Mouse (Mus musculus) heart, adult 11 months (tissue): ENCODE measurements around the gene Pp2d1.

Experiments used
- DNase-seq: peaks from one replicate; pipeline ENCODE4 v3.0.0; 2022

Pp2d1 gene

DNA sequence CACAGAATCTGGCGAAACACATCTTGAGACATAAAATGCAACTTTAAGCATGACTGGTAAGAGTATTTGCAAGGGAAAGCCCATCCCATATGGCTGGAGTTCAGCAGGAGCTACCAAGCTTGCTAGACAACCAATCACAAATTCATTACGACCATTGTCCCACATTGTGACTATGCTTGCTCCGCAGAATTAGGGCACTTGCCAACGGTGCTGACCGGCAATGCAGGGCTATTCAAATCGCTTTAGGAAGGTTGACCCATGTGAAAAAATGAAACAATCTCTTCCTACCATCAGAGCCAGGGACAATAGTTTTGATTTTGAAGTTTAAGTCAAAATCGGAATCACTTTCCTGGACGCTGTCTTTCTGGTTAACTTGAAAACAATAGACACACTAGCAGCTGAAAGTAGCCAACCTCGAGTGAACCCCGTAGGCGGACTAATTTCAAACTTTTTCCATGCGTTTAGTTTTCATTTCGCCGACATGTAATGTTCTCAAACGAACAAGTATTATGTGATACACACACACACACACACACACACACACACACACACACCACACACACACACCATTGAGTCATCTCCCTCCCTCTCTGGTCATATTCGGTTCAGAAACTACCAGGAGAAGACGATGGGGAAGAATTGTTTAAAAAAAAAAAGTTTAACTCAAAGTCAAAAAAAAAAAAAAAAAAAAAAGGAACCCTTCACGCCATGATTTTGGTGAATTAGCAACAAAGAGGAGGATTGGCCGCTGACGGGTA, 27.1 kb upstream of the Pp2d1 start, which contains the start of gene Kat2b:
Gene Kat2b, plus strand, starts transcription at position 701 of the 758 bp plus-strand sequence.
- DNase-seq, result peak; percentile 97

DNA sequence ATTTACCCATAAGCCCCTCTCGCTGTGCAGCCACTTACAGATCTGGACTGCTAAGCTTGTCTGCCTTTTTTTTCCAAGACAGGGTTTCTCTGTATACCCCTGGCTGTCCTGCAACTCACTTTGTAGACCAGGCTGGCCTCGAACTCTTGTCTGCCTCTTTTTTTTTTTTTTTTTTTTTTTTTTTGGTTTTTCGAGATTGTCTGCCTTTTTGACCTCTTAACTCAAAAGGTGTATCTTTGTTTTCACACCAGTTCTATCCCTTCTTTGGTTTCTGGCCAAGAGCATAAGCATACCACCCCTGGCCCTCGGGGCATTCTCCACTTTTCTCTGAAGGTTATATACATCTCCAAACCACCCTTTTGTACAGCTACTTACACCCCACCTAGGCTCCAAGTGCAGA, 25.6 kb upstream of the Pp2d1 start:
- DNase-seq, result no peak

DNA sequence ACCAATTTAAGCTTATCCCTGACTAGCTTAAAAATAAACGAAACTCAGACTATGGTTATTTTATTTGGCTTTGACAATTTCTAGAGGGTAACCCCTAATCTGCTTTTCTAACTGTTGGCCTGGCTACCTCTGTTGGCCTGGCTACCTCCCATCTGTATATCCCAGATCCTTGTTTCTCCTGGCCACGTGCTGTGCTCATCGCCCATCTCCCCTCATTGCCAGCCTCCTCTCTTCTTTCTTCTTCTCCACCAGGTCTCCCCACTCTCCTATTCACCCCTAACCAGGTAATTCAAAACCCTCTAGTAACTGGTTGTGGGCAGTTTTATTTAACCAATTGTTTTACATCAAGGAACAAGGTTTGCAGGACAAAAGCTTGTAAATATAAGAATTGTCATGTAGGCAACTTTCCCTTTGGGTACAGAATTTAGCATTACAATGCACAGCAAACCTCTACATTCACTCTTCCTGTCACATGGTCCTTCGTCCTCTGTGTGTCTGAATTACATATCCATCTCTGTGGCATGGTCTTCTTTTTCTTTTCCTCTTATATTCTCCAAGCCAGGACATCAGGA, 22.3 kb upstream of the Pp2d1 start:
- DNase-seq, result no peak

DNA sequence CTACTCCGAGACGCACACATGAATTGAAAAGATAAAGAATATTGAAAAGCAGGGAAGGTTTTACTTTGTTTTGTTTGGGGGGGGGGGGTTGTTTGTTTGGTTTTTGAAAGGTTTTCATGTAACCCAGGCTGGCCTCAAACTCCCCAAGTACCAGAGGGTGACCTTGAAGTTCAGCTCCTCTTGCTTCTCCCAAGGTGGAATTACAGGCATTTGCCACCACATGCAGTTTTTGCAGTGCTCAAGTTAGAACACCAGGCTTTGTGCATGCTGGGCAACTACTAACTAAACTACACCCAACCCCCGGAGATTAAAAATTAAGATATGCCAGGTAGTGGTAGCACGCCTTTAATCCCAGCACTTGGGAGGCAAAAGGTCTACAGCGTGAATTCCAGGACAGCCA, 20.4 kb upstream of the Pp2d1 start:
- DNase-seq, result no peak

DNA sequence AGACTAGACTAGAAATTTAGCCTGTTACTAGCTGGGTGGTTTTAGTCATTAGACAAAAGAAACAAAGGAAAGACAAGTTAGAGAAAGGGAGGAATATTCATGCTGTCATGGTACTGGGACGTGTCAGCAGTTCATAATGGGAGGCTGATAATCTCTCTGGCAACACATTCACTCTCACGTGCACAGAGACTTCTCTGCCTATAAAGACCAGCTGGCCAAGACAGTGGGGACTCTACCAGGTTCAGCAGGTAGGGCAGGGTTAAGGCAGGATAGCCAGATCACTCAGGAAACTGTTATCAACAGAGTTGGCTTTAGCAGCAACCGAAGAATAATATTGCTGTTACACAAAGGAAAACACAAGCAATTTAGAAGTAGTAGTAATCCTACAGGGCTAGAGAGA, 18.2 kb upstream of the Pp2d1 start:
- peak; percentile 72 for DNase-seq

DNA sequence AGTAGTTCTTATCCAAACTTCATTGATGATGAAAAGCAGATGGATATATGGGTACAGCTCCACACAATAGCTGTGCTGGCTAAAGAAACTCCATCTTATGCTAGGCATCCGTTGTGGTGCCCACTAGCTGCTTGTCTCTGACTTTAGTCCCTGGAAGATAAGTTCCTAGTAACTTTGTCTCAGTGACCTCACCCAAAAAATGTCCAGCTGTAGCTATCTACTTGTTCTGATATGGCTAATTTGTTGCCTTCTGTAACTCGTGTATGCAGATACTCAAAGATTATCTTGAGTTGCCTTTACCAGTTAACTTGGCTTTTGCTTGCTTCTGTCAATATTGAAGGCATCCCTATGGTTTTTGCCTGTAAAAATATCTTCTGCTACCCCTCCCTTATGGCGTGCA, 15.6 kb upstream of the Pp2d1 start:
- peak; percentile 41 for DNase-seq

DNA sequence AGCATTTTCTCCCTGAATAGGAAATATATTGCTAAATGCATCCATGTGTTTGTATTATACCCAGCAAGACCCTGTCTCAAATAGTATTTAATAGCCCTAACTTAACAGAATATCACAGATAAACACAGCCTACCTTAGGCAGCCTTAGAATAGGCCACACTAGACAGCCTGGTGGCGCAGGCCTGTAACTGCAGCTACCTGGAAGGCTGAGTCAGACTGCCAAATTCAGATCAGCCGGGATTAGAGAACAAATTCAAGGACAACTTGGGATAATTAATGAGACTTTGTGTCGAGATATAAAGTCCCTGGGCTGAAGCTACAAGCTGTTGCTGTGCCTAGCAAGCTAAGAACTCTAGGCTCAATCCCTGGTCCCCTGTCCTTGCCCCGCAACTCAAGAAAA, 14.8 kb upstream of the Pp2d1 start:
- DNase-seq, result peak; percentile 37

DNA sequence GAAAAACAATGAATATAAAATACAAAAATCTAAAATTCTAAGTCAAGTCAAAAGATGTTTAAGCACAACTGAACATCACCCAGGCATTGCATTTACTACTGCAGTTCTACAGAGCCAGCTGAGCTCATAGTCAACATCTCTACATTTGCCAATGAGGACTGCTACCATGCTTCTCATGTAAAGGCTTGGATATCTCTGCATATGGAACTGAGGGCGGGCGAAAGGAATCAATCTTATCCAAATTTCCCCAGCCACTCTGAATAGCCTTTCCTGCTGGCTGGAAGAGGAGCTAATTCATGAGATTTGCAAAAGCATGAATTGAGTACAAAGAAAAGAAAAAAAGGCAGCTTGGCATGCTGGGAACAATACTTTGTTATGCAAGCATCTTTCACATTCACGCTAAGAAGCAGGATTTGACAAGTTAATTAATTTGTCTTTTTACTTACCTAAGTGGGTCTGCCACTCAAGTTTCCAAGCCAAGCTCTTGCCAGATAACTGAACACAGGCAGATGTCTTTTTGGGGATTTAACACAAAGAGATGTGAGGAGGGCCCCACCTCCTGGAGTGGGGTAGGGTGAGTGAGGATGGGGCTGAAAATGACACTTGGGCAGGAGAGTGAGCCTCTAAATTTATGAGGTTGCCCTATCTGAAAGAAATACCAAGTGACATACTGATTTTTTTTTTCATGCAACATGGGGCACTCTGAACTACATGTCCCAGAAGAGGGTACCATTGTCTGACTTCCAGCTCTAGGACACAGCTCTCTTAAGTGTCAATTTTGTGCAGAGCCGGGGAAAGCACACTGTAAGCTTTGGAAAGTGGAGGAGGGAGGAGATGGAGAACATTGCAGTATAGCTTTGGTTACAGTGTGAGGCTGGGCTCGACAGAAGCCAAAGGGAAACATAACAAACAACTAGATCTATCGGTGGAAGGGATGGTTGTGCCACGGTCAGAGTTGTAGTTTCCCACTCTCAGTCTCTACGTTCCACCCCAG, 12.4 kb upstream of the Pp2d1 start:
- no peak for DNase-seq

DNA sequence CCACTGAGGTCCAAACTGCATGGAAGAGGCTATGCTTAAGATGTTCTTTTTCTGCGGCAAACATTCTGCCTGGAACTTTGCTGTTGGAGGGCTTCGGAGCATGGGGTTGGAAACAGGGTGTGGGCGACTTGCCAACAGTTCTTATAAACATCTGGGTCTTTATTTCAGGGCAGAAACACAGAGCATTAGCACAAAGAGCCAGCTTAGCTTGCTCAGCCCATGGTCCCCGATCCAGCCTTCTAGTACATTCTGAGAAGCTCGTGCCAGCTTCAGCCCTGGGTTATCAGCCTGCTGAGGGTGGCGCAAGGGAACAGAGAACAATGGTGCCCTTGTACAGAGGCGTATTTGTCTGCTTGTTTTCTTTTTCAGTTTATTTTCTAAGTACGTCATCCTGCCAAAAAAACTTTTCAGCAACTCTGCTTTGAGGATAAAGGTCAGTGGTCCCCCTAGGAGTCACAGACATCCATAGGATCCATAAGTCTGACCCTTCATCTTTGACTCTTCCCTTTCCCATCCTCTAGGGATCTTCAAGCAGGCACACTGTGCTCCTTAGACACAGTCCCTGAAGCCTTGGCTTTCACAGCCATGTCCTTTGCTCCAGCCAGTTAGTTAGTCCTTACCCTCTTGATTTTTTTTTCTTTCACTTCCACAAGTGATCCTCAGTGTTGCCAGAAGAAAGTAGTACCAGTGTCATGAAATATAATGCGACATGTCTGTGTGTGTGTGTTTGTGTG, 4.5 kb upstream of the Pp2d1 start:
- DNase-seq, result peak; percentile 97

DNA sequence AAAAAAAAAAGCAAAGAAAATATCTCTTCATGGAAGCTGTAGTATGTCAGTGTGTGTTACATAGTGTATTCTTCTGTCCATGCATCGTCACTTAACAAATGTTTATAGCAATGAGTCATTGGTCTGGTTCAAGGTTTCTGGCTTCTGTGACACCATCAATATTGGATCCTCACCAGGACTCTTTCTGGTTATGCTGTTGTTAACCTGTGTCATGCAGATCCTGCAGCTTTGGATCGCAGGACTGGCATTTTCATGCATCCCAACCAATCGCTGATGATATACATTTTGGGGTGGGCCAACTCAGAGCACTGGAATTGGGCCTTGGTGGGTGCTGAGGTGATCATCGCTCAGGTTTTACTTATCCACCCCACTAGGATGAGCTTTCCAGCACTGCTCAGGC, 3.3 kb upstream of the Pp2d1 start:
- no peak for DNase-seq

DNA sequence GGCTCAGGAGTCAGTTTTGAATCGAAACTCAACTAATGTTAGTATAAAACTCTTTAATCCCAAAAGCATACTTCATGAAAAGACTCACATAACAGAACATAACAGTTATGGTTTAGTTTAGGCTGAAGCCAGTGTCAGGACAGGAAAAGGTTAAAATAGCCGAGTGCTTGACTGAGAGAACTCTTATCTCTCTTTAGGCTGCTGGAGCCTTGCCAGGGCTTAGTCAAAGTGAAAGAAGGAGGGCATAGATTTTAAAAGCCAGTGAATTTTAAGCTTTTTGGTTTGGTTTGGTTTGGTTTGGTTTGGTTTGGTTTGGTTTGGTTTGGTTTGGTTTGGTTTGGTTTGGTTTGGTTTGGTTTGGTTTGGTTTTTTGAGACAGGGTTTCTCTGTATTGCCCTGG, 6.8 kb downstream of the Pp2d1 start:
- DNase-seq, result no peak

DNA sequence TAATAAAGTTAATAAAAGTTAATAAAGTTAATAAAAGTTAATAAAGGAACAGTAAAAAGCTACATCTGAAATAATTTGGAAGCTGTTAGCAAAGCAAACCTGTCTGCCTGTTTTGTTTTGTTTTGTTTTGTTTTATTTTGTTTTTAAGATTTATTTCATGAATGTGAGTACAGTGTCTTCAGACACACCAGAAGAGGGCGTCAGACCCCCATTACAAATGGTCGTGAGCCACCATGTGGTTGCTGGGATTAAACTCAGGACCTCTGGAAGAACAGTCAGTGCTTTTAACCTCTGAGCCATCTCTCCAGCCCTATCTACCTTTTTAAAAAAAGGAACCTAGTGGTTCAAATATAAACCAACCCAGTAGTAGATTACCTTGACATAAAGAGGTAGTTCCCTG, 8.1 kb downstream of the Pp2d1 start:
- peak; percentile 27 for DNase-seq

DNA sequence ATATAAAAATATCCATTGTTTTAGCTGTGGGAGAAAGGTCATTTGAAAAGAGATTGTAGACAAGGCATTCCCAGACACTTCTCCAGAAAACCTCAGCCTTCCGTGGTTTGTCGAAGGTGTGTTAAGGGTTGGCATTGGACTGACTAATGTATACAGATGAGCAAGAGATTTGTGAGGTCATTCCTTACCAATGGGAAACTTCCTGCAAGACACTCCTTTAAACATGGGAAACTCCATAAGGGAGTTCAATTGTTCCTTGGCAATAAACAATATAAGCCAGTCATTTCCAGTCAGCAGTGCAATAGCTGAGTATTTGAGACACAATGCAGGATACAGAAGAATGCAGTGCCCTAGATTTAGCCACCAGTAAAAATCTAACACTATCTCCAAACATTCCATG, 11.2 kb downstream of the Pp2d1 start:
- DNase-seq, result no peak

DNA sequence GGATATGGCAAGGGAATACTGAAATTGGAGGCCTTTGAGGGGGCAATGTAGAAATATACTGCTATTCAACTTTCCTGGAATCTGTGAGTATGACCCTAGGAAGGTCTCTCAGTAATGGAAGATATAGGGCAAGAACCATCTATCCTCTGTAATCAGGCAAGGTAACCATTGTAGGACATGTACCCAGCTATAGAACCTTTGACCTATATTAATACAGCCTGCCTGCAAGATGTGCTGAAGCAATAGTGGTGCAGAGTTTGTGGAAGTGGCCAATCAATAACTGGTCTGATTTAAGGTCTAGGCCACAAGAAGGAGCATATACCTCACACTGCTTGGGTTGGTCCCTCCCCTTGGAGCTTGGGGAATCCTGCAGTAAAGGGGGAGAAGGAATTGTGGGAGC, 18.7 kb downstream of the Pp2d1 start:
- no peak for DNase-seq

DNA sequence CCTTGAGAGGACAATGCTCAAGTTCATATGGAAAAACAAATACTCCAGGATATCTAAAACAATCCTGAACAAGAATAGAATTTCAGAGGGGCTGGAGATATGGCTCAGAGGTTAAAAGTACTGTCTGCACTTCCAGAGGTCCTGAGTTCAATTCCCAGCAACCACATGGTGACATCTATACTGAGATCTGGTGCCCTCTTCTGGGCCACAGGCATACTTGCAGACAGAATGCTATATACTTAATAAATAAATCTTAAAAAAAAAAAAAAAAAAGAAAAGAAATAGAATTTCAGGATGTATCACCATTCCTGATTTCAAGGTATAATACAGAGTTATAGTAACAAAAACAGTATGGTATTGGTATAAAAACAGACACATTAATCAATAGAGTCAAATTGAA, 19.9 kb downstream of the Pp2d1 start:
- DNase-seq, result peak; percentile 11

DNA sequence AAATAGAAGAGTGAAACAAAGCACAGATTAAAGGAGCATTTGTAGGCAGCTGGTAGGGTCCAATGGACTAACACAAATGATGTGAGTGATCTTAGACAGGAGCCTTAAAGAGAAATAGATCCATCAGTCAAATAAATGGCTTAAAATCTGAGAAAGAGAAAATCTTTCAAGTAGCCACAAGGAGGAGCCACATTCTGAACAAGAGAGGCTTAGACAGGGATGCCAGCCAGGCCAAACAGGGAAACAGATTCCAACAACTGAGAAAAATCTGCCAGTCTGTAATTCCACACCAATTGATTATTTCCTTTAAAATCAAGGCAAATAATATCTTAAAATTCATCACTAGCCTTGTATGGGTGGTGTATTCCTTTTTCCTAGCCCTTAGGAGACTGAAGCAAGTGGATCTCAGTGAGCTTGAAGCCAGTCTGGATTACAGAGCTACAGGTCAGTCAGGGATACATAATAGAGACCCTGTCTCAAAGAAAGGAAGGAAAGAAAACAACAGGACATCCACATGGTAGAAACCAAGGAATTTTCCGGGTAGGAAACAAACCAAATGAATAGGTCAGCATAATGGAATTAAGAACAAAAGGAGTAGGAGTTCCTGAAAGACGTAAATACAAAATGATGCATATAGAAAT, 26.8 kb downstream of the Pp2d1 start:
- DNase-seq, result no peak

DNA sequence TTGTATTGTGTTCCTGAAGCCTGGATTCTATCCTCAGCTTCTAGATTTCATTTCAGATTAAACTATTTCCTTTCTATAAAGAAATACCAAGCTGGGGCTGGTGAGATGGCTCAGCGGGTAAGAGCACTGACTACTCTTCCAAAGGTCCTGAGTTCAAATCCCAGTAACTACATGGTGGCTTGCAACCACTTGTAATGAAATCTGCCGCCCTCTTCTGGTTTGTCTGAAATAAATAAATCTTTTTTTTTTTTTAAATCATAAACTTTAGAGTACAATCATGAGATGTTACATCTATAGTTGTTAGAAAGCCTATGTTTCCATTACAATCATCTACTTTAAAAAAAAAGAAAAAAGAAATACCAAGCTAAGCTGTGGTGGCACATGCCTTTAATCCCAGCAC, 36.3 kb downstream of the Pp2d1 start:
- peak; percentile 50 for DNase-seq

DNA sequence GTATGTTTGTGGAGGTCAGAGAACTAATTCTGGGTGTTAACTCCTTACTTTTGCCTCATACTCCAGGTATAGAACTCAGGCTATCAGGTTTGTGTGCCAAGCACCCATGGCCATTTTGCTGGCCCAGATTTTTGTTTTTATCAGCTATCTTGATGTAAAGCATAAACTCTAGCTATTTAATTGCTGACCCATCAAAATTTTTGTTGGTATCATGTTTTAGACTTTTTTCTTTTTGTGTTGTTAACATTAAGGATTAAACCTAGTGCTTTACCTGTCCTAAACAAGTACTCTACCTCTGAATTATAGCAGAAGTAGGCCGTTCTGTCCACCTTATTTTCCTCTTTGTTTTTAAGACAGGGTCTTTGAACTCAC, 50.3 kb downstream of the Pp2d1 start:
- DNase-seq, result peak; percentile 18

DNA sequence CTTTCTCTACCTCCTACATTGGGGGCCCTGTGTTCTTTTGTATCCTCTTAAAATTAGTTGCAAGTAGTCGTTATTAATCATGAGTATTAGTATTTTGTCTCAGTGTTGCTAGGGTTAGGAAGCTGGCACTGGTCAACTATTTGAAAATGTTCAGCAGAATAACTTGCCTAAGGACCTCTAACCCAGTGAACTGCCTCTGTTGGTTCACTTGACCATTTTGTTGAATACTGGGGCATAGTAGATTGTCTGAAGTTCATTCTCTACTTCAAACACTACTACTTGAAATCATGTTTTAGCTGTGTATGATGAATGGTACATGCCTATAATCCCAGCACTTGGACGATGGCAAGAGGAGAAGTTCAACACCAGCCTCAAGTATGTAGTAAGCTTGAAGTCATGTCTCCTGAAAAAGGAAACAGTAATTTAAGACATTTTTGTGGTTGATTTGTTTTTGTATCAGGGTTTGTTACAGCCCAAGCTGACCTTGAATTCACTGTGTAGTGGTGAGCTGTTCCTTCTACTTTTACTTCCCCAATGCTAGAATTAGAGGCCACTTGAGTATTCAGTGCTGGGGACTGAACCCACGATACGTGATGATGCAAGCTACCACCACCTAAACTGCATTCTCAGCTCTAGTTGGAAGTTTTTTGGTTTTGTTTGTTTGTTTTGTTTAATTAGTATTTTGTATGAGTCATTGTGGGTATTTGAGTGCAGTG, 50.8 kb downstream of the Pp2d1 start:
- DNase-seq, result peak; percentile 23

DNA sequence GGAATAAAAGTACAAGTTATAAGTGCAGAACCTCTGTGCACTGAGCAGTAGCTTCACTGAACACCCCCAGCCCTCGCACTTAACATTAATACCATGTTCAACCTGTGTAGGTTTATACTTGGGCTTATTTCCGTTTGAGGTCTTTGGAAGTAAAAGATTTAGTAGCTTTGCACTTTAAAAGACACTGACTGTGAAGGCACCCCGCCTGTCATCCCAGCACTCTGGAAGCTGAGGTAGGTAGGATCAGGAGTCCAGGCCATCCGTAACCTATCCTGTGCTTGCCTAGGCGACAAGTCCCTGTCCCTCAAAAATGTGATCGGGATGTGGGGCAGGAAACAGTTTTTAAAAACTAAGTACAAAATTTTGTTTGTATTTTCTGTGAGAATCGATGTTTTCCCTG, 58.8 kb downstream of the Pp2d1 start:
- DNase-seq, result peak; percentile 74

DNA sequence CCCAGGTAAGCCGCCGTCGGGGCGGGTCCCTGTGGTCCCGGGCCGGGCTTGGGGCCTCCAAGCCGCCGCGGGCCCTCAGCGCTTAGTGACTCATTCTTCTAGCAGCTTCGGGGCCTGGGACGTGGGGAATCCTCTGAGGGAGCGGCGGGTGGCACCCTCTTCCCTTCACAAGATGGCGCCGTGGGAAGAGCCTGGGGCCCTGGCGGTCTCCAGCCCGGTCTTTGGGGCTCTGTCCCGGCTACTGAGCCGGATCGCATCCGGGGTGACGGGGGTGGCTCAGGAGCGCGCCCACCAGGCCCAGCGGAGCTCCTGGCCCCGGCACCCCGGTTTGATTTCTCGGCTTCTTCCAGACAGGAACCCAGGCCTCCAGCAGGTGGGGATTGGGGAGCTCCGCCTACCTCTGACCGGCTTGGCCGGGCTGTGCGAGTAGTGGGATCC, 59.6 kb downstream of the Pp2d1 start:
- peak; percentile 98 for DNase-seq
